Mouse (Mus musculus) embryo, embryonic 10 days (tissue): ENCODE results near the gene Psmb7.

Source experiments
- DNase-seq: peaks from one replicate; pipeline ENCODE4 v3.0.0-alpha.2; 2015; ENCODE audit warnings: low spot score

The Psmb7 gene

DNA sequence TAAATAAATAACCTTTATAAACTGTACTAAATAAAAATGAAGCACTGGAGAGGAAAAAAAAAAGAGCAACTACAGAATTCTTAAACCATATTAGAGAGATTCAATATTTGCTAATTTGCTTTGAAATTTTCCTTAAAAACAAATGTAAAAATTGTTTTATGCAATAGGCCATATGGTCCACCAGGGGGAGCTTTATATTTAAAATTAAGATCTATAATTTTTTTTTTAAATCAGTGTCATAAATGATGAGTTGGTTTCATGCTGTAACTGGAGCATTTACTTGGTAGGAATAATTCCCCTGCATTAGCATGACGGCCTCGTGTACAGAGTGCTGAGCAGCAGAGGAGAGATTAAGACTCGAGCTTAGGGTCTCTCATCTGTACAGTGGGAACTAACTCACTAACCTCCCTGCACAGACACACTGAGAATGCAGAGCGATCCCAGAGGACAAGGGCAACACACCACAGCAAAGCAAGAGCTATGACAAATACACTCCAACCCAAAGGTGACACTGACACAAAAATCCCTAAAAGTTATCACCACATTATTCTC, 6.1 kb downstream of the Psmb7 start:
- no peak for DNase-seq

DNA sequence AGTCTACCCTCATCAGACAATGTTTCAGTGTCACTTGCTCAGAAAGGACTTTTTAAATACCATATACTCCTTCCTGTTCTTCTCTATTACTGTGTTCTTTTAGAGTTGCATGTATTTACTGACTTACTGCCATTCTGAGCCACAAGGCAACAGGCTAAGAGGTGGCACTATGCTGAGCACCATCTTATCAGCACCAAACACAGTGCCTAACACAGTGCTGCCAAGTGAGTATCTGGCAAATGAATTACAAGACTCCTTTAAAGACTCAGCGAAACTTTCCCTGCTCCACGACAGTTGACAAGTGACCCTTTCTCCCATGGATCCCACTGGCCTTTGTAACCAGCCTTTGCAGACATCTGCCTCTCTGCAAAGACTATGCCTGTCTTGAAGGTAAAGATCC, 13.3 kb downstream of the Psmb7 start:
- no peak for DNase-seq

DNA sequence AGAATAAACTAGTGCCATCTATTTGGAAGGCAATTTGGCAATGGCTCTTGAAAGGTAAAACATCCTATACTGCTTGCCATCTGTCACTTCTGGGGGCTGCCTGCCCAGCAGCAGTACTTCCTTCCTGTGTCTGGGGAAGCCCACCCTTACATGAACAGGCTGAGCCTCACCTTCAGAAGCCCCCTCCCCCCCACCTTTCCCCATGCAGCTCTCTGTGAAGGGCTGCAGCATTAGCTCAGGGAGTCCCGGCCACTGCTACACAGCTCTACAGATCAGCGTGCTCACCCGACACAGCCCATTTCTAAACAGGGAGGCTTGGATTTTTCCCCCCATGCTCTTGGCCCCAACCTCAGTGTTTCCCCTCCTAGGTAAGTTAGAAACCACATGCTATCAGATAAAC, 14.4 kb downstream of the Psmb7 start:
- no peak for DNase-seq

DNA sequence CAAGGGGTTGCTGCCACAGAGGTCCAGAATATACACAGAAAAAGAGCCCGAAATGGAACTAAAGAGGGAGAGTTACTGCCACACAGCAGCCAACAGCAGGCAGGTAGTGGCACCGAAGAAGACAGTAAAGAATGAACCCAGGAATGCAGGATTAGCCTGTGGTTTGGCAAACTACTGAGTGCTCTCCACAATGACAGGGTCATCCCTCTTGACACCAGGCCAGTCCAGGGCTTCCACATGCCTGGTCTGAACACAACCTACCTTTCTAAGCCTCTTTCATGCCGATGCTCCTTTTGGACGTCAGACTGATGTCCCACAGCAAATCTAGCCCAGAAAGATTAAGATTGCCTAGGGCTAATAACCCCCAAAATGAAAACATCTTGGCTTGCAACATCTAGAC, 15.1 kb downstream of the Psmb7 start:
- DNase-seq: no peak

DNA sequence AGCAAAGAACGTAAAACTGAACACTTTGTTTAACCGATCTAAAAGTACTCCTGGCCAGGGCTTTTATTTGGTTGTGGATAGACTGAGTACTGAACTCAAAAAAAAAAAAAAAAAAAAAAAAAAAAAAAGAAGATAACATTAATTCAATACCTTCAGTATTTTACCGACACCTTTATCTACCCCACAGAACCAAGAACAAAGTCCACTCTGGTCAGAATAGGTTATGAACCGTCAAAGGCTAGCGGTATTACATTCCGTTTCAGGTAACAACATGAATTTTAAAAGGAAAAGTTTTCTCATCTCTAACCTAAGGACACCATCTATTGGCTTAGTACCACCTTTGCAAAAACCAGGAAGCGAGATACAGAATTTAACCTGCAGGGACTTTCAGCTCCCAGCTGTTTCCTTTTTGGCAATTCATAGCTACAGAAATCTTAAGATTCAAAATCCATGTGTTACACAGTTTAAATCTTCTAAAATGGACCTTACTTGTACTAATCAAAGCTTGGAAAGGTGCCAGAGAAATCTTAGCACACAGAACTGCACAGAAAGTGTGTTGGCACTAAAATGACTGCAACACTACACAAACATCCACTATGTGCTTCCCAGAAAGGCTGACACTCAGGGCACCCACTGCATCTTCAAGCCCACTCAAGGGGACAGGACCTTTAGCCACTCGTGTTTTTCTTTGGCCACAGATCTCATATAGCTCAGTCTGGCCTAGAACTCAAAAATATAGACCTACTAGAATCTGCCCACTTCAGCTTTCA, 19.9 kb downstream of the Psmb7 start:
- no peak for DNase-seq

DNA sequence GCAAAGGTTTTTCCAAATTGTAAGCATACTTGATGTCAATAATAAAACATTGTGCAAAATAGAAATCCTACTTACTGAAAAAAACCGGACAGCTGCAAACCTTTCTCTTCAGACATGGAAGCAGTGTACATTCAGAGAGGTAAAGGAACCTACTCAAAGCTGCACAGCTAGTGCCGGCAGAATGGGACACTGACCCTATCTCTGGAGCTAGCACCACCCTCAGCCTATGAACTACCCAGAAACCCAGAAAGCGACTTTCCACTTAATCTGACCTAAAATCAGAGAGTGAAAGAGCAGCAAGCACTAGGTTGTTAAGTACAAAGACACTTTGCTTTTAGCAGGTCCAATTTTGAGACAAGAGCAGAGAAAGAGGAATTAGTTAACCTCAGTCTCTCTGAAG, 20.5 kb downstream of the Psmb7 start:
- DNase-seq: no peak

DNA sequence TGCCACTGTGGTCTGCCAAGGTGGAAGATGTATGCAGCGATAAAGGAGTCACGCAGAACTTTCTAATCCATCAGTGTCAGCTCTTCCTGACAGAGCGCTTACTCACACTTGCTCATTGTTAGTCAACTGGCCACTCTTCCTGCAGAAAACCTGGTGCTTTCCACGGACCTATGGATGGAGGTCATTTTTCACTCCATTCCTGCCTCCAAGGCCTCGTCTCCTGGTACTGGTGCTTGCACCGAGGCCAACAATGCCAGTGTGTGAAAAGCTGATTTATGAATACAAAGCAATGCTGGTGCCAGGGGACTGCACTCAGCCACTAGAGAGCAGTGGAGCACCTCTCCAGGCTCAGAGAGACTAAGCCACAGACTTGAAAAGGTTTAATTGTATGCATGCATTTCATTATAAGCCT, 22.3 kb downstream of the Psmb7 start:
- peak; percentile 48 for DNase-seq

DNA sequence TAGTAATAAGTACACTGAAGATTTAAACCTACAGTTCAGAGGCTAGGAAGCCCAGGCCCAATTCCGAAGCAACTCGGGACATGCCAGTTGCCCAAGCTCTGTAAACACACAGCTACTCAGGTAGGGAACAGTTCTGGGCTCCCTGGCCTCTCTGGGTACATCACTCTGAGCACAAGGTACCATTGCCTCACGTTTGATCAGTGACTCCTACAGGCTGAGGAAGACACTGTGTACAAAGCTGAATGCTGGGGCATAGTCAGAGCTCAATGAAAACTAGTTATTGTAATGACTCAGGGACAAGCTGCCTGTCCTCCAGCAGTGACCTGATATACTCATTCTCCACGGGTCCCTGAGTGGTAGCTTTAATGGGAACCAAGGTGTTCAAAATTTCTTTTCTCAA, 22.8 kb downstream of the Psmb7 start:
- DNase-seq: no peak

DNA sequence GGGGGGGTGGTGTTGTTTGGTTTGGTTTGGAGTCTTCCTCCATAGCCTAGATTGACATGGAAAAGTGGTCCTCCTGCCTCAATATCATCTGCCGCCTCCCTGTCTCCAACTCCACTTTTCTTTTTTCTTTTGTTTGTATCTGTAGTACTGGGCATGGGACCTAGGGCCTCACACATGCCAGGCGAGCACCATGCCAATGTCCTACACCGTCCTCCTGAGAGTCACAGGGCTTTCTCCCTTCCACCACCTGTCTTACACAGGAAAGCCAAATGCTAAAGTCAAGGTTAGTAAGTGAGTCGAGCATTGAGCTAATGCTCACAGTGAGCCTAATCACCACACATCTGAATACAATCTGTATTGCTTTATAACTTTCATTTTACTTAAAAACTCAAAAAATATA, 24.1 kb downstream of the Psmb7 start:
- no peak for DNase-seq

DNA sequence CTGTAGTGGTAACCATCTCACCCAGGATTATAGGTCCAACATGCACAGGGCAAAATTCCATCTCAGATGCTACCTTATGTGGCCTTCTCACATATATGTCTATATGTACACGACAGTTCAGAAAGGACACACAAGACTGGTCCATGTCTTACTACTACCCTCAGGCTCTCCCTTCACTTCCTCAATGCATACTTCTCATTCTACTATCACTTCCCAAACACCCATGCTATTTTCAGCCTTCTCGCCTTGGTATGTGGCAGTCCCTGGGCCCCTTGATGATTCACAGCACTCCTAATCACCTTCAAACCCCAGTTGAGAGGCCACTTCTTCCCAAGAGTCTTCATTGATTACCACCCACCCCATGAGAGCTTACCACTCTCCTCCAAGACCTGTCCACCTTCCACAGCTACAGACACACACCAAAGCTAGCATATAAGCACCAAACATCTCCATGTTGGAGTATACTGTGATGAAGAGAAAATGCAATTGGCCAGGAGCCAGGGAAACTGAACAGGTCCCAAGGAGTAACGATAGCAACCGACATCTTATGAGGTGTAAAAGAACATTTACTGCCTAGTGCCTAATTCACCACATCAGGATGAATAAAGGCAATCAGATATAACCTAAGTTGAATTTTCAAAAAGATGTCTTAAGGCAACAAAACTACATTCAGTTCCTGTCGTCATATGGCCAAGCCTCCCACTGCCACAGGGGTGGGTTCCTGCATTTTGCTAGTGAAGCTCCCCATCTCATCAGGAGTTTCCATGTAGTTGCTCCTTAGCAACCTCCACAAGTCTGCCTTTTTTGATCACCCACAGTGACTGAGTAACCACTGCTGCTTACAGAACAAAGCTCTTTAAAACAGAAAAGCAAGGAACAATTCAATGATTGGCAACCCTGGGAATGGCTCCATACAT, 26.7 kb downstream of the Psmb7 start:
- no peak for DNase-seq

DNA sequence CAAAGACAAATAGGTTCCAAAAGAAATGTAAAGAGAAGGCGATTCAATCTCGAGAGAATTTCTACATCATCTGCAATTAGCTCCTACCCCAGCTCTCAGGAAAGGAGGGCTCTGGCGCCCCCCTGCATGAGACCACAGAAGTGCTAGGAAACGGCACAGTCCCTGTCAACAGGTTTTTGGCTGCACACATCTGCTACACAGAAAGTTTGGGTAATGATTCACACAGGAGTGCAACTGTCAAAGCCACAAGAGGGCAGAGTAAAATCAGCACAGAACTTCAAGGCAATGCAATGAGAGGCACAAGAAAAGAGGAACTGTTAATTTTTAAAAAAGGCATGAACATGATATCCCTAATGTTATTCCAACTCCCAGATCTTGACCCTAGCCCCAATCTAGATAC, 27.8 kb downstream of the Psmb7 start:
- DNase-seq: peak; percentile 32

DNA sequence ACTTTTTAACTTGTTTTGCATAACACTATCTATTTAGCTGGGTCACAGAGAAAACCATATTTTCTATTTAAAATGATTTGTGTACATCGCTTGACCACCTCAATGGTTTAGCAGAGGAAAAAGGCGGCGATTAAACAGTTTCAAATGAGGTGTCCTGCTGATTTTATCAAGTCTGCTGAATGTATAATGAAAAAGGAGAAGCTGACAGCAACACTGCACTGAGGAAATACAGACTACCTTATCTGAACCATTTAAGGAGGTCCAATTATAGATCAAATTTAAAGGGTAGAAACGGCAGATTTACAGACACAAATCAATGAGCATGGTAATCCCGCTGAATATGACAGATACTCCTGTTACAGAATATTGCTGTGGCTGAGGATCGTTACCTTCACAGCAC, 29.4 kb downstream of the Psmb7 start:
- no peak for DNase-seq

DNA sequence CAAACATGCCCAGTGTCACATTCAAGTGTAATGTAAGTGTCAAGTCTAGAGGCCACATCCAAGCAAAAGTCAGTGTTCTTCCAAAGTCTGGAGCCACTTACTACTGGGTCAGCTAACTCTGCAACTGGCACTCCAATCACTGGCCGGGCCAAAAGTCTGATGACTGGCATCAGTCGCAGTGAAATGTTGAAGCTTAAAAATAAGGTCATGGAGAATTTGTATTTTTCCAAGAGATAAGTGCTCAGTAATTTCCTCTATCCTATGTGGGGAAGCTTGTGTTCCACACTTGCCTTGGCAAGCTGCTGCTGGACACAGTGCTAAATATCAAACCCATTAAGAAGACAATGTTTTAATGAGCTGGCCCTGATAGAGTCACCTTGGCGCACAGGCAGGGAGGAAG, 30.3 kb downstream of the Psmb7 start:
- DNase-seq: no peak

DNA sequence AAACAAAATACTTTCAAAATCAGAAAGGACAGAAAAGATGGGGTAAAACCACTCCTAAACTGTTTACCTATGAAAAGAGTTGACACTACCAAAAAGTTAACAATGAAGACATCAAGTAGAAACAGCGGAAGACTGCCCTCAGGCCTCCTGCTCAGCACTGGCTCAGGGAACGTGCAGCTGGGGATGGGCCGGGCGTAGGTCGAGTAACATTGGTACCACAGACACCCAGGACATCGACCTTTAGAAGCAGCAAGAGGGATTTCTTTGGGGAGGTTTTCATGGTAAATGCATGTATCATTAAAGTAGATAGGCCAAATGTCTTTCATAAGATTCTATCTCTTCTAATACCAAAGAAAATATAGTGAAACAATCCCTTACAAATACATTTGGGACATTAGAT, 31.3 kb downstream of the Psmb7 start:
- no peak for DNase-seq

DNA sequence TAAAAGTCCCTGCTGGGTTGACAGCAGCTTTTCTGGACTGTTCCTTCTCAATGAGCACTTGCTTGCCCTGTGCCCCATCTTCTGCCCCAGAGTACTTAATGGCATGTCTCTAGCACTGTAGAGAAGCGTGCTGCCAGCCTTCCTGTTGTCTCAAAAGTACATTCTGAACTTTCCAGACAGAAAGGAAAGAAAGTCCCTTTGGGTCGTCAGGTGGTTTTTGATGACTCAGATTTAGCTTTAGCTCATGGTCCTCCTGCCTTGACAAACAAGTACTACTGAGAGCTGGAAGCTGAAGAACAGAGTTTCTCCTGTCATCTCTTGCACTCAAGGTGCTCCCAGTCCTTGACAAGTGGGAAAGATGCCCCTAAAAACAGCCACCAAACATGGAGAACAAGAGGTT, 33.7 kb downstream of the Psmb7 start:
- no peak for DNase-seq

DNA sequence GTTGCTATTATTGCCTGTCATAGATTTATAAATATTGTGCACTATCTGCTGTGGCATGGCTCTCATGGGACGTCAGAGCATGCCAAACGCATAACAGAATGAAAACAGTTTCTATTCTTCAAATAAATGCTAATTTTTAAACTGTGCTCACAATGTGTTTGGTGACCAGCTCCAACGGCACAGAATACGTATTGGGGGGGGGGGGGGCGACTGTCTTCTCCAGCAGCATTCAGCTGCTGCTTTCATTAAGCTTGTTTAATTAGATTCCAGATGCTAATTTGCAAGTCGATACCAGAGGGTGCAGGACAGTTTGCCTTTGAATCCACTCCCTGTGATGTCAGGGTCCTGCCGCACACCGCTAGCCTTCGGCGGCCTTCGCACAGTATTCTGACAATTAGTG, 34.6 kb downstream of the Psmb7 start:
- no peak for DNase-seq

DNA sequence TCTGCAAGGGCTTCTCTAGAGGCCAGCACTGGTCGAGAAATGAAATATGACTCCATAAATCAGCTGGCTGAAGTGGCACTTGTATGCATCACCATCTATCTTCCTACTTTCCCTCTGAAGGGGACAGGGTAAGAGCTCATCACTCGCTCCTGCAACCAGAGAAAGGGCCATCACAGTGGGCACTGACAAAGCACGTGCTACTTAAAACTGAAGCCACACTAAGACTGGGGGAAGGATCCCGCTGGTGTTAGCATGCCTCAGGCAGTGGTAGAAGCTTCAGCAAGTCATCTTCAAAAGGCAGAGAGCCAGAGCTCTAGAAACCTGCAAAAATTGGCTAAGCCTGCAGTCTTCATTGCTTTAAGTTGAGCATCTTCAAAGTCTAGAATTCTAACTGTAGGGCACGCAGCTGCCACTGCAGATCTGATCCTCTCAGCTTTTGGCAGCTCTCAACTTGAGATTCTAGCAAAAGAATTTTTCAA, 35.0 kb downstream of the Psmb7 start:
- DNase-seq: no peak

DNA sequence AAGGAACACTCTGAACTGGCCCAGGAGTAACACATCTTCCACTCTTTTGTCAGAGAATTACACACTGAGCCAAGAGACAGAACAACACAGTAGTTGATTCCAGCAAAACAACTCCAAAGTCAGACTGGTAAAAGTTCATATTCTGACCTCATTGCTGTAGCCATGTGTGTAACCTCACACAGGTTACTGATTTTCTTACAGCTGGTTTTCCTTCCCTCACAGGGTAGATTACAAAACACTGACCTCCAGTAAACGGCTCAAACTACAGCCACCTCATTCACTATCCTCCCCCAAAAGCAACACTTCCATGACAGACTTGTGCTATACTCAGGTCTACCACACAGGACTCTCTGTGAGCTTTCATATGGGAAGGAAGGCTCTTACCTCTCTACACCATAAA, 36.2 kb downstream of the Psmb7 start:
- DNase-seq: no peak

DNA sequence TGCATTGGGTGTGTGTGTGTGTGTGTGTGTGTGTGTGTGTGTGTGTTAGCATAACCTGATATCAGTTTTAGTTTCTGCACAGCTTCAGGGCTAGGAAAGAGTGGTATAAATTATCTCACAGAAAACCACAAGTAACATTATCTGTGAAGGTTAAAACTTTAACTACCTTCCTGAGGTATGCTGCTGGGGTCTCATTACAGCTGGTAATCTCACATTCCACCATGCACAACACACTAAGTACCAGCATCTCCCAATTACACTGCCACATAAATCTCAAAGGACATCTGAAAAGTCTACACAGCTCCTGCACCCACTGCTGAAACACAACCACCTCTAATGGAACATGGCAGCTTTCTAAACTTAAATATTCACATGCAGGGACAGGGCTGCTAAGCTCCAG, 43.0 kb downstream of the Psmb7 start:
- DNase-seq: no peak

DNA sequence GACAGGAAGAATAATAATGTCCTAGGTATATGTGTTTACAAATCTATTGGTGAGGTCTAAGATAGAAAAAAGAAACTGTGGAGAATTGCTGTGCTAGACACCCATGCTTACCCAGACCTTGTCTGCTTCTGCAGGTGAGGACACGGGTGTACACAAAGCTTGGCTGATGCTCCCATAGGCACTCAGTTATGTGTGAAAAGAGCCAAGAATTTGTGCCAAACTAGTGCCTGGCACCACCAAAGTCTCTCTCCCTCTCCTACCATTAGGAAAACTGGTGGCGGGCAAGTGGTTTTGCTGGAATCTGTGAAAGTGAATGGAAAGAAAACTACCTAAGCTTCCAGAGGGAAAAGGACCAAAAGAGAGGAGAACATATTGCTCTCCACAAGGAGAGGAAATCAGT, 45.5 kb downstream of the Psmb7 start:
- DNase-seq: no peak

DNA sequence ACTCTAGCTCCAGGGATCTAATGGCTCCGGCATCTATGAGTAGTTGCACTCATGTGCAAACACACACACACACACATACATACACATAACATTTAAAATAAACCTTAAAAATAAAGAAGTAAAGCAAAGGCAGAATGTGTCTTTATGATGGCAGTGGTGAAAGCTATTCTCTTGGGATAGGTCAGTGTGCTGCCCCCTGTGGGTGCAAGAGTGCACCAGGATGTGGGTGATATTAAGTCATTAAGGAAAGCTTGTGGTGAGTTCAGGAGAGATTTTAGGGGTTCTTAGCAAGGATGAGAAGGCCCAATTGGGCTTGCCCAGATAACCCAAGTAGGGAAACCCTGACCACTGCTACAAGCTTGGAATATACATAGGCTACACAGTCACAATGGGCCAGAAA, 46.0 kb downstream of the Psmb7 start:
- no peak for DNase-seq

DNA sequence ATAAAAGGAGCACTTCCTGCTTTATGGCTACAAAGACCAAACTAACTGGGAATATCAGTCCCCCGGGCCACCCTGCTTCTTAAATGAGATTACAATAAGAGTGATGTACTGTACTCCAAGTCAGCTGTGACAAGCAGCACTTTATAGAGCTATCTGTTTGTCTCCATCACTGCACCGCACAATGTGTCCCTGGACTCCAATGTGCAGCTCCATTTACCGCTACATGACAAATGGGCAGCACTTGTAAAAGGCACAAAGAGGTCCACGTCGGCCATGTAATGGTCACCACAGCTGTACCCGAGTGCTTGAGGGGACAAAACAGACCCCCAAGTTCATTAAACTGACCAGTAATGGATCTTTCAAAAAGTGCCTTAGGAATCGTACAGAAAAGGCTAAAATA, 49.0 kb downstream of the Psmb7 start:
- no peak for DNase-seq
